Mouse (Mus musculus) liver, embryonic 14.5 days (tissue): ENCODE measurements around the gene Tmem266.

Experiments used
- CTCF ChIP-seq: IDR thresholded peaks from 2 replicates; pipeline ENCODE4 v1.5.1; 2016; ENCODE audit warnings: antibody characterized with exemption, low read depth, control low read depth
- EP300 ChIP-seq: IDR thresholded peaks from 2 replicates; pipeline ENCODE4 v1.6.1; 2016; ENCODE audit warnings: antibody characterized with exemption, low read depth

- TF ChIP-seq CTCF (no peak), EP300 (no peak)
These were observed 54.7 kb downstream of the Tmem266 start for GRCm38 (mm10) chr9:55381456-55381855.
